Mouse (Mus musculus): ENCODE measurements around the gene Nek1. TPM values are rescaled to one million over a fixed set of nuclear protein-coding genes. Genes with fewer than 3 reads are reported as not detected.

The Nek1 gene
- polyA plus RNA-seq, 1 experiment = 2.9 TPM

- Histone ChIP-seq H3K27me3 (replicated peaks; ENCODE audit: control insufficient read depth, insufficient read depth, low read length) (no peaks in the 10 kb centered on the region), H3K4me1 (ENCODE audit: control insufficient read depth, insufficient read depth, low read length) (no peaks in the 10 kb centered on the region), H3K27ac (ENCODE audit: insufficient read depth, low read depth, low read length) (no peak overlapping the region), H3K4me3 (ENCODE audit: insufficient read depth, low read depth, low read length) (no peak overlapping the region), H3K36me3 (ENCODE audit: control insufficient read depth, insufficient read depth, low read length) (no peaks in the 10 kb centered on the region; the same call in 1 of the 2 replicates)
- TF ChIP-seq CTCF (conservative IDR thresholded peaks at IDR 0.05; ENCODE audit: insufficient read depth, insufficient read length, low read depth, low read length) (no peak), POLR2A (IDR thresholded peaks at IDR 0.05; ENCODE audit: low read depth, low read length) (no peak)
- WGBS = 98% methylated on average over 1 of the region's 1 CpGs
- DNase-seq = no peak
Measured at GRCm38 (mm10) chr8:61046816-61047215, 53.8 kb downstream of the Nek1 start.

DNA sequence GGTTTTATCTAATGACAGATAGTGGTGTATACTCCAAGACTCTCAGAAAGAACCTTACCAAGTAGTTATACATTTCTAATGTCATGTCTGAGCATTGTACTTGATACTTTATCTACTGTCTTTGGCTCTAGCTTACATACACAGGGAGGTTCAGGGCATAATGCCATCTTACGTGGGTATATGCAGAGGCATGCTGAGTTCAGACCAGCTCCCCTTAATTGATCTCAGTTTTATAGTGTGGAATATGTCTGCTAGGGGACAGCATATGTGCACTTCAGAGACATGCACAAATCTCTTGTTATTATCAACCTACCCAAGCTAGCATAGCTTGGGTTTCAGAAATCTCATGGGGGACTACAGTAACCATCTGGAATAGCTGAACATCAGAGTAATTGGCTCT, 60.0 kb downstream of the Nek1 start:
- H3K27ac ChIP-seq (ENCODE audit: insufficient read depth, low read depth, low read length) = no peak overlapping the region
- TF ChIP-seq CTCF (conservative IDR thresholded peaks at IDR 0.05; ENCODE audit: insufficient read depth, insufficient read length, low read depth, low read length) (no peak), POLR2A (IDR thresholded peaks at IDR 0.05; ENCODE audit: low read depth, low read length) (no peak)
- H3K36me3 ChIP-seq (ENCODE audit: control insufficient read depth, insufficient read depth, low read length) = no peaks in the 10 kb centered on the region; the same call in 1 of the 2 replicates
- H3K27me3 ChIP-seq (replicated peaks; ENCODE audit: control insufficient read depth, insufficient read depth, low read length) = no peaks in the 10 kb centered on the region
- WGBS = 98% methylated on average over 1 of the region's 1 CpGs
- no peak for DNase-seq
- no peaks in the 10 kb centered on the region for H3K4me1 ChIP-seq (ENCODE audit: control insufficient read depth, insufficient read depth, low read length)
- no peak overlapping the region for H3K4me3 ChIP-seq (ENCODE audit: insufficient read depth, low read depth, low read length)

DNA sequence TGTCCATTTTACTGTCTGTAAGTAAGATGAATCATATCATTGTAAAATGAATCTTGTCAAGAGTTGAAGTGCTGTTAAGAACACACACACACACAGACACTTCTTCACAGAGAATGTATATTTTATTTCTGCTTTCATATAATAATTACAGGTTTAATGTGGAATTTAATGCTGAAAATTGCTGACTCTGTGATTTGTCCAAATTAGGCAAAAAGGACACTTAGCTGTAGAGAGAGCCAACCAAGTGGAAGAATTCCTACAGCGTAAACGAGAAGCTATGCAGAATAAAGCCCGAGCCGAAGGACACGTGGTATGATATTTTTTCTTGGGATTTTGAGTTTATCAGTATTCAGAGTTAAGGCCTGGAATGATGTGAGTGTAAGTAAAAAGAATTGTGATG, 61.3 kb downstream of the Nek1 start:
- H3K4me1 ChIP-seq (ENCODE audit: control insufficient read depth, insufficient read depth, low read length) = no peaks in the 10 kb centered on the region
- H3K36me3 ChIP-seq (ENCODE audit: control insufficient read depth, insufficient read depth, low read length) = no peaks in the 10 kb centered on the region; the same call in 1 of the 2 replicates
- 87% methylated on average over 5 of the region's 5 CpGs for WGBS
- no peaks in the 10 kb centered on the region for H3K27me3 ChIP-seq (replicated peaks; ENCODE audit: control insufficient read depth, insufficient read depth, low read length)
- no peak overlapping the region for H3K4me3 ChIP-seq (ENCODE audit: insufficient read depth, low read depth, low read length)
- no peak for TF ChIP-seq POLR2A (IDR thresholded peaks at IDR 0.05; ENCODE audit: low read depth, low read length)
- no peak for TF ChIP-seq CTCF (conservative IDR thresholded peaks at IDR 0.05; ENCODE audit: insufficient read depth, insufficient read length, low read depth, low read length)
- no peak overlapping the region for H3K27ac ChIP-seq (ENCODE audit: insufficient read depth, low read depth, low read length)
- no peak for DNase-seq

DNA sequence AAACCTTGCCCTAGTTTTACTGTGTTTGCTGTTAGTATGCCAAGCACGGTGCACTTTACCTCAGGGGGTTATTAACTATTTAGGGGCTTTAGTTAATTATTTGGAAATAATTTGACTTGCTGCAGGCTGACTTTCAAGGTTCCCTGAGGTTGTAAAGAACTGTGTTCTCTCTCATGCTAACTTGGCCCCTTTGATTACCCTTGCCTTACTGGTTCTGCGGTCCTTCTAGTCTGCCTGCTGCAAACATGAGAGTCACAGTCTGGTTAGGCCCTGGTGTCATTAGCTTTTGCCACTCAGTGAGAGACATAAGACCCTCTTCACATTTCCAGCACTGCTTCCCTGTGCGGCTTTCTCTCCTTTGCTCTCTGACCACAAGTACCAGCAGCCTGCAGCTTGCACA, 64.0 kb downstream of the Nek1 start:
- Histone ChIP-seq H3K27me3 (replicated peaks; ENCODE audit: control insufficient read depth, insufficient read depth, low read length) (no peaks in the 10 kb centered on the region), H3K27ac (ENCODE audit: insufficient read depth, low read depth, low read length) (no peak overlapping the region), H3K36me3 (ENCODE audit: control insufficient read depth, insufficient read depth, low read length) (no peaks in the 10 kb centered on the region), H3K4me3 (ENCODE audit: insufficient read depth, low read depth, low read length) (no peak overlapping the region), H3K4me1 (ENCODE audit: control insufficient read depth, insufficient read depth, low read length) (no peaks in the 10 kb centered on the region)
- TF ChIP-seq POLR2A (IDR thresholded peaks at IDR 0.05; ENCODE audit: low read depth, low read length) (no peak), CTCF (conservative IDR thresholded peaks at IDR 0.05; ENCODE audit: insufficient read depth, insufficient read length, low read depth, low read length) (no peak)
- WGBS = 53% methylated on average over 3 of the region's 3 CpGs
- peak; percentile 6 for DNase-seq

- peak; percentile 17 for DNase-seq
- Histone ChIP-seq H3K27ac (ENCODE audit: insufficient read depth, low read depth, low read length) (no peak overlapping the region), H3K27me3 (replicated peaks; ENCODE audit: control insufficient read depth, insufficient read depth, low read length) (no peaks in the 10 kb centered on the region), H3K4me1 (ENCODE audit: control insufficient read depth, insufficient read depth, low read length) (no peaks in the 10 kb centered on the region), H3K36me3 (ENCODE audit: control insufficient read depth, insufficient read depth, low read length) (no peaks in the 10 kb centered on the region), H3K4me3 (ENCODE audit: insufficient read depth, low read depth, low read length) (no peak overlapping the region)
- TF ChIP-seq POLR2A (IDR thresholded peaks at IDR 0.05; ENCODE audit: low read depth, low read length) (no peak), CTCF (conservative IDR thresholded peaks at IDR 0.05; ENCODE audit: insufficient read depth, insufficient read length, low read depth, low read length) (peak; percentile 35; the same call in 1 of the 2 replicates)
Measured at GRCm38 (mm10) chr8:61059143-61059542, 66.1 kb downstream of the Nek1 start.

GRCm38 (mm10) chr8:61060412-61060811, 67.4 kb downstream of the Nek1 start:
- no peak overlapping the region for H3K4me3 ChIP-seq (ENCODE audit: insufficient read depth, low read depth, low read length)
- no peak for TF ChIP-seq CTCF (conservative IDR thresholded peaks at IDR 0.05; ENCODE audit: insufficient read depth, insufficient read length, low read depth, low read length)
- no peak for TF ChIP-seq POLR2A (IDR thresholded peaks at IDR 0.05; ENCODE audit: low read depth, low read length)
- no peak for DNase-seq
- 73% methylated on average over 7 of the region's 7 CpGs for WGBS
- no peaks in the 10 kb centered on the region for H3K4me1 ChIP-seq (ENCODE audit: control insufficient read depth, insufficient read depth, low read length)
- no peaks in the 10 kb centered on the region for H3K36me3 ChIP-seq (ENCODE audit: control insufficient read depth, insufficient read depth, low read length)
- H3K27ac ChIP-seq (ENCODE audit: insufficient read depth, low read depth, low read length) = no peak overlapping the region
- no peaks in the 10 kb centered on the region for H3K27me3 ChIP-seq (replicated peaks; ENCODE audit: control insufficient read depth, insufficient read depth, low read length)

DNA sequence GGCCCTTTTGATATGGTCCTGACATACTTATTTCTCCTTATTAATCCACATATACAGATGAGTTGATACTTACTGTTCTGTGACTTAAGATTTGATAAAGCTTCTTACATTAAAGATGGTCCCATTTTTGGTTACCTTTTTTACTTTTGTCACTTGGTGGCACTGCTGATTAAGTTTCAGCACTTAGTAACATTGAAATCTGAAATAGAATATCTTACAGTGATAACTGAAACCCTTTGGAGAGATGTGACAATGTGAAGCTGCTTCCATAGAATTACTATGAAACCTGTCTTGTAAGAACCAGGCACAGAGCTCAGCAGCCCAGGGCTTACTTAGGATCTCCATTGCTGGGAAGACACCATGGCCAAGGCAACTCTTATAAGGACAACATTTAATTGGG, 82.1 kb downstream of the Nek1 start:
- no peak for DNase-seq
- no peak overlapping the region for H3K4me3 ChIP-seq (ENCODE audit: insufficient read depth, low read depth, low read length)
- H3K4me1 ChIP-seq (ENCODE audit: control insufficient read depth, insufficient read depth, low read length) = no peaks in the 10 kb centered on the region
- no peak overlapping the region for H3K27ac ChIP-seq (ENCODE audit: insufficient read depth, low read depth, low read length)
- no peak for TF ChIP-seq CTCF (conservative IDR thresholded peaks at IDR 0.05; ENCODE audit: insufficient read depth, insufficient read length, low read depth, low read length)
- no peak for TF ChIP-seq POLR2A (IDR thresholded peaks at IDR 0.05; ENCODE audit: low read depth, low read length)
- no peaks in the 10 kb centered on the region; the same call in 1 of the 2 replicates for H3K36me3 ChIP-seq (ENCODE audit: control insufficient read depth, insufficient read depth, low read length)
- no peaks in the 10 kb centered on the region for H3K27me3 ChIP-seq (replicated peaks; ENCODE audit: control insufficient read depth, insufficient read depth, low read length)

DNA sequence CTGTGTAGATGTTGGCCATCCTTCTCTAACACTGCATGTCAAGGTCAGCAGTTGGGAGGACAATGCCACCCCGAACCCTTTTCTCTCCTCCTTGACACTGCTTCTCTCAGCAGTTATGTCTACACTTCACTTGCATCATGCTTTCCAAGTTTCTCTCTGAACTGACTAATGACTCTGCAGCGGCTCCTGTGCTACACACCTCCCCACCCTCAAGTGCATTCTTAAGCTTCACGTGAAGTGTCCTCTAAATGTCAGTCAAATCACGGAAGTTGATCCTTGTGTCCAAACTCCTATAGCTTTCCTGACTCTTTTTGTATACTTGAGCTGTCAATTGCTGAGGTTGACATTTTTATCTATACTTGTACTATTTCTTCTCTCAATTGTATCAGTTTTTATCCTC, 117.5 kb downstream of the Nek1 start:
- no peaks in the 10 kb centered on the region for H3K27me3 ChIP-seq (replicated peaks; ENCODE audit: control insufficient read depth, insufficient read depth, low read length)
- H3K27ac ChIP-seq (ENCODE audit: insufficient read depth, low read depth, low read length) = no peak overlapping the region
- DNase-seq = no peak
- TF ChIP-seq POLR2A (IDR thresholded peaks at IDR 0.05; ENCODE audit: low read depth, low read length) = no peak
- TF ChIP-seq CTCF (conservative IDR thresholded peaks at IDR 0.05; ENCODE audit: insufficient read depth, insufficient read length, low read depth, low read length) = no peak
- H3K36me3 ChIP-seq (ENCODE audit: control insufficient read depth, insufficient read depth, low read length) = no peaks in the 10 kb centered on the region; the same call in 1 of the 2 replicates
- WGBS = 94% methylated on average over 4 of the region's 4 CpGs
- no peaks in the 10 kb centered on the region for H3K4me1 ChIP-seq (ENCODE audit: control insufficient read depth, insufficient read depth, low read length)
- H3K4me3 ChIP-seq (ENCODE audit: insufficient read depth, low read depth, low read length) = no peak overlapping the region
